Mouse (Mus musculus): ENCODE results near the gene Eif6.

Gene Eif6

GRCm38 (mm10) chr2:155787949-155788931 is 38.5 kb downstream of the Eif6 start:
- no peak for DNase-seq (ENCODE audit: low read depth)

GRCm38 (mm10) chr2:155786905-155787304 is 39.8 kb downstream of the Eif6 start:
- no peak for DNase-seq (ENCODE audit: low read depth)

- no peak for DNase-seq (ENCODE audit: low read depth)
Observed at GRCm38 (mm10) chr2:155784534-155784933, 42.2 kb downstream of the Eif6 start.

GRCm38 (mm10) chr2:155779506-155779905 is 47.2 kb downstream of the Eif6 start:
- DNase-seq (ENCODE audit: low read depth) = no peak

GRCm38 (mm10) chr2:155779066-155779465 is 47.7 kb downstream of the Eif6 start:
- no peak for DNase-seq (ENCODE audit: low read depth)

- no peak for DNase-seq (ENCODE audit: low read depth)
Observed at GRCm38 (mm10) chr2:155778004-155778403, 48.7 kb downstream of the Eif6 start.

GRCm38 (mm10) chr2:155777688-155777985 is 49.1 kb downstream of the Eif6 start:
- no peak for DNase-seq (ENCODE audit: low read depth)

GRCm38 (mm10) chr2:155776824-155777687 is 49.7 kb downstream of the Eif6 start:
- no peak for DNase-seq (ENCODE audit: low read depth)

GRCm38 (mm10) chr2:155775685-155776263 is 51.0 kb downstream of the Eif6 start:
- DNase-seq (ENCODE audit: low read depth) = peak; percentile 15

GRCm38 (mm10) chr2:155774927-155775684 is 51.6 kb downstream of the Eif6 start, which contains the start of gene Mmp24:
Gene Mmp24, plus strand, starts transcription at chr2:155775342.
- no peak for DNase-seq (ENCODE audit: low read depth)

GRCm38 (mm10) chr2:155774261-155774926 is 52.3 kb downstream of the Eif6 start:
- DNase-seq (ENCODE audit: low read depth) = no peak

GRCm38 (mm10) chr2:155773664-155774063 is 53.1 kb downstream of the Eif6 start:
- no peak for DNase-seq (ENCODE audit: low read depth)

Measured in naive thymus-derived CD4-positive, alpha-beta T cell, adult 2 months (primary cell).